Mouse (Mus musculus) megakaryocyte, embryonic 14.5 days (primary cell): ENCODE results near the gene Slc5a11.

ENCODE experiments used
- FLI1 ChIP-seq: IDR thresholded peaks from 2 replicates; pipeline ENCODE4 v1.6.1; 2012; ENCODE audit warnings: low read length, inconsistent platforms, mixed read lengths
- GATA1 ChIP-seq: IDR thresholded peaks from 3 replicates; pipeline ENCODE4 v1.6.1; 2012; ENCODE audit warnings: mixed read lengths, low read length, inconsistent platforms, borderline replicate concordance

- TF ChIP-seq GATA1 (no peak), FLI1 (no peak)
These were observed 27.7 kb downstream of the Slc5a11 start for GRCm38 (mm10) chr7:123242241-123242640.
